Mouse (Mus musculus) lung, adult 2 months (tissue): ENCODE data around the gene Gphb5.

ENCODE experiments used
- CTCF ChIP-seq: fragments of 200-500 bp; IDR thresholded peaks from 2 replicates; pipeline ENCODE4 v1.5.1; 2011; ENCODE audit warnings: mild to moderate bottlenecking, low read length, control low read depth; ENCODE audit not compliant: insufficient read depth
- POLR2A ChIP-seq: fragments of 200-500 bp; IDR thresholded peaks from 2 replicates; pipeline ENCODE4 v1.6.1; 2011; ENCODE audit warnings: low read depth, mild to moderate bottlenecking, control low read depth, low read length, borderline replicate concordance; ENCODE audit errors: extremely low read depth

GRCm38 (mm10) chr12:75450592-75450991, 34.0 kb upstream of the Gphb5 start:
- TF ChIP-seq POLR2A (no peak), CTCF (no peak)
